Mouse (Mus musculus): Measurements from ENCODE around the gene Khsrp.

The Khsrp gene

DNA sequence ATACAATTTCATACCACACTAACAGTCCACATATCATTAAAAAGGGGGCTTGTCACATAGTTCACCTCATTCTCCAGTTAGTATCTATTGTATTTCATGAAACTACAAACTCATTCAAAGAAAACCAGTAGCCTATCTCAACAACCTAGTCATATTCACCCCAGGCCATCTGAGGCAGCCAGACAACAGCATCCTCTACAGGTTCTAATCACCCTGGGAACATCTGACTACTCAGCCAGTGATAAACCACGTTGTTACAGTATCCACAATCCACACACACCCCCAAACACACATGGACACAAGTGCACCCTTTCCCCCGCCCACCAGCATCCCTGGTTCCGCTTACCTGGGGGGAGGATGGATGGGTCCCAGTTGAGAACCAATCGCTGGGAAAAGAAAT is 3.9 kb downstream of the Khsrp start:
- no peak for DNase-seq

DNA sequence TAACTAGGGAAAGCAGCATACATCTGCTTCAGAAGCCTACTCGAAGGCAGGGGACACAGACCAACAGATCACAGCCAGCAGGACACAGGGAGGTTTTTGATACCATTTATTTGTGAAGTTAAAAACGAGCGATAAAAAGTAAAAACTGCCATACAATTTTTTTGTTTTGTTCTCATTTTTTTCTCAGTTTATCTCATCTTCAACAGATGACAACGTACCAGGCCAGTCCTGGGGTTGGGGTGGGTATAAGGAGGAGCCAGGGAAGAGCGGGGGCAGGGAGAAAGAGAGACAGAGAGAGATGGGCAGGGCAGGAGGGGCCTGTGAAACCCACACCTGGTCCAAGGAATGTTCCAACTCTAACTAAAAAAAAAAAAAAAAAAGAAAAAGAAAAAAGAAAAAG is 10.4 kb downstream of the Khsrp start:
- no peak for DNase-seq

DNA sequence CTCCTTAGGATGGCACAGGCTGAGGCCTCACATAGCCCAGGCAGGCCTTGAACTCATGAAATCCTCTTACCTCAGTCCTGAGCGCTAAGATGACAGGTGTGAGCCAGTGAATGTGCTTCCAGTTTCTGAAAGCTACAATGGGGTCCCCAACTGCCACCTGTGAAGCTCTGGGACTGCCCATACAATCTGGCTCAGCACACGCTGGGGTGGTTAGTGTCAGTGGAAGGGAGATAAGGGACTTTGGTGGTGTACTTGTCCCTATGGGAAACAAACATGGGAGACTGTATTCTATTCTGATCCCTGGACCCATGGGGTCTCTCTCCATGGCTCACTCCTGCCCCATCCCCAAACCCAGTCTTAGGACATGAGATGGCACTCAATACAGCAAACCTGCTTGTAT is 11.6 kb downstream of the Khsrp start:
- DNase-seq = no peak

DNA sequence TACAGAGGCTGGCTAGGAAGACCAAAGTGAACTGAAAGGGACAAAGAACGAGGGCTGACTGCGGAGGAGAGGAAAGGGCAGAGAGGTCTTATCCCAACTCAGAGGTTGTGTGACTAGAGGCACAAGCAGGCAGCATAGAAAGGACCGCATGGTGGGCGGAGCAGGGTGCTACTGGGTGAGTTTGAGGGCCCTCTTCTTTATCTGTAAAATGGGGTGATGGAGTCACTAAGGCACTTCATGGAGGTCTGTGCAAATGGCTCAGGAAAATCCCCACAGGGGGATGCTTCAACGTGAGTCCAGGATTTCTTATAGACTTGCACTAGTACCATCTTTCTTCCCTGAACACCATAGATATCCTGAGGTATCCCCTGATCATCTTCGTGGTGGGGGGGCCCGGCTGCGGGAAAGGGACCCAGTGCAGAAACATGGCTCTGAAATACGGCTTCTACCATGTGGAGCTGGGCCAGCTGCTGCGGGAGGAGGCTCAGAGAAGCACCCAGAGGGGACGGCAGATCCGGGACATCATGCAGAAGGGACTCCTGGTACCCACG is 19.0 kb downstream of the Khsrp start:
- DNase-seq = no peak

DNA sequence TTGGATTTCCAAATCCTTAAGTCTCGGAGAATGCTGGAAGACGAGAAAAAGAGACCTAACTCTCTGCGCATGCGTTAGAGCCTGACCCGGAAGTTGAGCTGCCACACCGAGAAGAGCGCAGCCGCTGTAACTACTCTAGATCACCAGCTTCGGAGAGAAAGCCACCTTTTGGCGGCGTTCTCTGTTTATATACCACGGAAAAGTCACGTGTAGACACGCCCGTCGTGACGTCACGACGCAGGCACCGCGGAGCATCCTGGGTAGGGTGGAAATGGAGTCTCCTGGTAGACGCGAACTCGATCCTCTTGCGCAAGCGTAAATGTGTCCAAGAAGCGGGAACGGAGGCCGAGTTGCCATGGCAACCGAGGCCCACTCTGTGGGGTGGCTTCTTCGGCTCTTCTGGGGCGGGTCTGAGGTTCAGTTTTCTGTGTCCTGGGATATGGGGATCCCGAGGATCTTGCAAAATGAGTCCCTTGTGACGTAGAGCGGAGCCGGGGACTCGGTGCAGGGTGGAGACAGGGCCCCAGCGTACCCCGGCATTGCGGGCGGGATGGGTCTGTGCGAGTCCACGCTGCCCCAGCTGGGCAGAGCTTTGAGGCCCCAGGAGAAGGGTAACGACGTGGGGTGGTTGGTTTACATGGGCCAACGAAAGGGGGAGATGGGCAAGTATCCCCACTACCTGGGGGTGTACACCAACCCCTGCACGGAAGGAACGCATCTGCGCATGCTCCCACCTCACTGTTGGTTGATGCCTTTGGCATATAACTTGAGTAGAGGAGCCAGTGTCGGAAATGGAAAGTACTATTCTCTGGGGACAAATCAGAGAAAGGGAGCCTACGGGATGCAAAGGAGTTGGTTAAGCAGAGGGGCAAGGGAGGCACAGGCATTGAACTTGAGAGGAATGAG is 19.8 kb downstream of the Khsrp start, which contains the start of the genes Gtf2f1 and Gm17949:
Gene Gtf2f1, minus strand, starts transcription at position 53 of the 906 bp plus-strand sequence.
Gene Gm17949, plus strand, starts transcription at position 234 of the 906 bp plus-strand sequence.
- peak; percentile 95 to 97 for DNase-seq

DNA sequence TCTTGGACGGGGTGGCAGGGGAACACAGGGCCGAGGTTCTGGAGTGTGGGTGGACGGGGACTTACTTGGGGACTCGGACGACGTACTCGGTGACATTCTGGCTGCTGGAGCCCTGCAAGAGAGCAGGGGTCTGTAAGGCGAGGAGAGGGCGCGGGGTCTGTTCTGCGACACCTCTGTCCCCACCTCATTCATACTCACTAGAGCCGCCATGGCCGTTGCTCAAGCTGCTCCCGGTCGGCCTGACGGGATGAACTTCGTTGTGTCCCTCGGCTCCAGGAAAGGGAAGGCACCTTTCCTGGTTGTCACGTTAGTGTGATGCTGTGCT is 20.4 kb downstream of the Khsrp start:
- DNase-seq = no peak

DNA sequence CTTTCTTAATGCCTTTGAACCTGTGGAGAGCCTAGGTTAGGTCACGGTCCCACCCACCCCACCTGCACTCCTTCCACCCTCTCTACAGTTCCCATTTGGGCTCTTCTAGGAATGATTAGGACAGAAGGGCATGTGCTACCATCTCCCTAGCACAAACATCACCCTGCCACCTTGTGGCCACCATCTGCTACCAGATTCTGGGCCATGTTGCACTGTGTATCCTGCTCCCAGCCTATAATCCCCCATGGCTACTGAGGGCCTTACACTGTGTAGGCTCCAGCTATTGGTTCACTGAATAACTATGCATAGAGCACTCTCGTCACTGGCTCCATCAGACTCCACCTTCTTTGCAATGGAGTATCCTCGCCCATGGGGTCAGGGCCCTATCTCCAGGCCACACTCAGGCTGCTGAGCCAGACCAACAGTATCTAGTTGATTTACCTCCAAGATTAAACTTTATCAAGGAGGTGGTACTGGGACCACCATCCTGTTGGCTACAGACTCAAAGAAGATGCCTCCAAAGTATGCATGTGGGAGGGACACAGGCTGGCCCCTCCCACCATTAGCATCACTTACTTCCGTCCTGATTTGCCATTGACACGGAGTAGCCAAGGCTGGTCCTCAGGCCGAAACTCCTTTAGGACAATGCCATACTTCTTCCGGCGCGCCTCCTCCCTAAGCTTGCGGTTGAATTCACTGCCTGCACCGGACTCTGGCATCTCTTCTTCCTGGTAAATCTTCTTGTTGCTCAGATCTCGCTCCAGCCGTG is 24.0 kb downstream of the Khsrp start:
- no peak for DNase-seq

DNA sequence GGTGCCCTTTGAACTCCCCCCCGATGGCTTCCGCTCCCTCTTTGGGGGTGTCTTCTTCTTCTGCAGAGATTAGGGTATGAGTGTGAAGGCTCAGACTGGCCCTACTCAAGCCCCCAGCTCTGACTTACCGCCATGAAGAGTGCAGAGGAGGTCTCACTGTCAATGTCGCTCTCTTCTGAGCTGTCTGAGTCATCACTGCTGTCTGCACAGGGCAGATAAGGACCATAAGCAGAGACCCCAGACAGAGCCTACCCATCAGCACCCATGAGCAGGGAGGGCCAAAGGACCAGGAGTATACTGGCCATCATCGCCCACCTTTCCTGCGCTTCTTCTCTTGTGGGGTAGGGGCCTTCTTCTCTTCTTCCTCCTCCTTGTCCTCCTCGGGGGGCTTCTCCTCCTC is 27.3 kb downstream of the Khsrp start:
- no peak for DNase-seq

DNA sequence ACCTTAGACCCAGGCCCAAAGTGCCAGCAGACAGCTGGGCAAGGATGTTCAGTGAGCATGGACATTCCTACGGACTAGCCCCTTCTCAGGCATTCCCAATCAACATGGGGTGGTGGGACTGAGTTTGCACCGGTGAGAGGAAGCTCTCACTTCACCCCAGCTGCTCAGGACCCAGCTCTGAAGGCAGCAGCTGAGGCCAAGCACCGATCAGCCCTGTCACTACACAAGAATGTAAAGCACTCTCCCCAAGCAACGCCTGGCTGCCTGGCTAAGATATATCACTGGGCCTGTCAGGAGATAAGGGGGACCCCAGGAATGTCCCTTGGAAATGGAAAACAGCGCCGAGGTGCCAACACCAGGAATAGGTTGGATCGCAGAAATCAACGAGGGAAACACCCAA is 30.1 kb downstream of the Khsrp start:
- no peak for DNase-seq

DNA sequence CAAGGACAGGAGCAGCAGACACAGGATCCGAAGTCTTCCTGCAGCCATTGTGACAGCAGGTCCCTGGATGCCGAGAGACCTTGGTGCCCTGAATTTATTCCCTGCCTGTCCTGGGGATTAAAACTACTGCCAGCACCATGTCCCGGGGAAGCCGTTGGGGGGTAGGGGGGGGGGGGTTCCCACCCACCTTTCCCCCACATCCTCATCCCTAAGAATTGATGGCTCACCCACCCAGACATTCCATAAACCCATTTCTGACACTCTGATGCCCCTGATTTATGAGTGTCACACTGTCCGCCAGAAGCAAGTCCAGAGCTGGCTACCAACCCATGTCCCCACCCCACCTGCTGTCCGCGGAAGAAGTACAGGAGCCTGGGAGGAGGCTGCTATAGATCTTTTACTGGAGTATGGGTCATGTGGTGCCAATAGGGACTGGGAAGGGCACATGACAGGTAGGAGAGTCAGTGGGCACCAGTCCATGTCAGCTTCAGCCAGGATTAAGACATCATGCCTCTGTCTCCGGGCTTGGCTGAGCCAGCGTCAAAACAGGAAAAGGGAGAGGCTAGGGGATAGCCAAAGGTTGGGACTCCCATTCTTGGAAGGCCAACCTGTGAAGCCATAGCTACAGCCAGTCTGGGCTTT is 31.2 kb downstream of the Khsrp start, which contains the start of gene Pspn:
Gene Pspn, minus strand, starts transcription at position 51 of the 642 bp plus-strand sequence.
- DNase-seq = peak in 1 of 2 experiments; percentile 23

DNA sequence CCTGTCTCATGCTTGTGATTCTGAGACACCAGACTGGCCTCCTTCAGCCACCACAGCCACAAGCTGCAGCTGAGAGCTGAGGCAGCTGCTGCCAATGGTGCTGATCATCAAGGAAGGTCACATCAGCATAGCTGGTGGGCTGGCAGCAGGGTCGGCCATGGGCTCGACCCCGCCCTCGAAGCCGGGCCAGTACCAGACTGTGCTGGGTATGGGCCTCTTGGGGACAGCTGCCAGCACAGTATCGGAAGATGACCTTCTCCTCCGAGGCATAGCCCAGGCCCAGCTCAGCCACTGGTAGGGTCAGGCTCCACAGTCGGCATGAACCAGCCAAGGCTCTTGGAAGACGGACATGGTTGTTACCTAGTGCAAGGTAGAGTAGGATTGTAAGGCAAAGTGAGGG is 31.9 kb downstream of the Khsrp start:
- no peak for DNase-seq

DNA sequence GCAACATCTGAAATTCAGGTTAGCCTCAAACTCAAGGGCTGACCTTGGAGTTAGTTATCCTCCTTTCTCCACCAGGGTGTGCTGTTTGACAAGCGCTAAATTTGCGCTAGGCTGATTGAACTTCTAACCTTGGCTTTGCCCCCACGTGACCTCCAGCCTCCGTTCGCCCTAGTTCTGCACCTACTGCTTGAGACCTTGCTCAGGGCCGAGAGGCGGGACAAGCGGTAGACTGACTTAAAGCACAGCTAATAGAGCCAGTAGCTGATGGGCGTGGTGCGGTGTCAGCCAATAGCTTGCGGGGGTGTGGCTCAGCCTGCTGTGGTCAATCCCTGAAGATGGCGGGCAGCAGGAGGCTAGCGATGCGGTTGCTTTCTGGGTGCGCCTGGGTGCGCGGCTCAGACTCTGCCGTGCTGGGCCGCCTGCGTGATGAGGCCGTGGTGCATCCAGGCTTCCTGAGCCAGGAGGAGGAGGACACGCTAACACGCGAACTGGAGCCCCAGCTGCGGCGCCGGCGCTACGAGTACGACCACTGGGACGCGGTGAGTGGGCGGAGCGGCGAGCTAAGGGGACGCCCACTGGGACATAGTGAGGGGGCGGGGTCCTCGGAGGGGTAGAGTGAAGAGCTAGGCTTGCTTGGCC is 34.2 kb downstream of the Khsrp start, which contains the start of gene Alkbh7:
Gene Alkbh7, plus strand, starts transcription at position 311 of the 639 bp plus-strand sequence.
- peak; percentile 99 to 100 for DNase-seq

DNA sequence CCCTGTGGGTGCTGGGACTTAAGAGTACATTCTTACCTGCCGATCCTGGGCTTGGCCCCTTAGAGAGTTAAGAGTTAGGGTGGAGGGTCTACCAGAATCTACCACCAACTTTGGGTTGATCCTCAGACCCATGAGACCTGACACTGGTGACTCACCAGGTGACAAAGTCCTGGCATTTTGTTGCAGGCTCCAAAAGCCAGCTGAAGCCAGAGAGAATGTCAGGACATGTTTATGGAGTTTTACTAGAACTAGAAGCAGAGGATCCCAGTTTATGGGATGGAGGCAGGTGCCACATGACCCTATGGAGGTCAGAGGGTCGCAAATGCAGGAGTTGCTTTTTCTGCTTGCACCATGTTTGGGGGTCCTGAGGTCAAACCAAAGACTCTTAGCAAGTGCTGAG is 34.8 kb downstream of the Khsrp start:
- DNase-seq = no peak

DNA sequence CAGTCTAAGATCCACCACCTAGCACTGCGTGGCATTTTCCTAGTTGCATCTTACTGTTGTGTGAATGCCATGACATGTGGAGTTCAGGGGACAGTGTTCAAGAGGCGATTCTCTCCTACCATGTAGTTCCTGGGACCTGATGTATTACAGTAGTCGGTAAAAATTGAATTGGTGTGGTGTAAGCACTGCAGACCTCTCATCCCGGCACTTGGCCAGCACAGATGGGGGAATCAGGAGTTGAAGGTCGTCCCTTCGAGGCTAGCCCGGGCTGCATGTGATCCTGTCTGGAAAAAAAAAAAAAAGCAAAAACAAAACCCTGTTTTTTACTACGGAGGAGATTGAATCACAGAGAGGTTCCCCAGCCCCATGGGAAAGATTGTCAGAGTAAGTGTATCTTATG is 36.3 kb downstream of the Khsrp start:
- DNase-seq = no peak

DNA sequence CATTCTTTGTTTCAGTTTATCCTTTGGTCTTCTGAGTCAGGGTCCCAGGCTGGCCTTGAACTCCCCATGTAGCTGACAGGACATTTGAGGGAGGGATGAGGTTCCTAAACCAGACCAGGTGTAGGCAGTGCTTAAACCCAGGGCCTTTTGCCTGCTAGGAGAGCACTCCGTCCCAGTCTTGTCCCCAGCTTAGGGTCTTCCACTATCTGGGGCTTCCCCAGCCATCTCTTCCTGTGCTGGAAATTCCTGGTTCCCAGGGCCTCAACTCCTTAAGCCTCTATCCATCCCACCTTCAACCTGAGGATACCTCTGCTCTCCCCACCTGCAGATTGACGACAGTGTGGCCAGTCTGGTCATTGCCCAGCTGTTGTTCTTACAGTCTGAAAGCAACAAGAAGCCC is 40.4 kb downstream of the Khsrp start:
- DNase-seq = peak in 1 of 2 experiments; percentile 26

DNA sequence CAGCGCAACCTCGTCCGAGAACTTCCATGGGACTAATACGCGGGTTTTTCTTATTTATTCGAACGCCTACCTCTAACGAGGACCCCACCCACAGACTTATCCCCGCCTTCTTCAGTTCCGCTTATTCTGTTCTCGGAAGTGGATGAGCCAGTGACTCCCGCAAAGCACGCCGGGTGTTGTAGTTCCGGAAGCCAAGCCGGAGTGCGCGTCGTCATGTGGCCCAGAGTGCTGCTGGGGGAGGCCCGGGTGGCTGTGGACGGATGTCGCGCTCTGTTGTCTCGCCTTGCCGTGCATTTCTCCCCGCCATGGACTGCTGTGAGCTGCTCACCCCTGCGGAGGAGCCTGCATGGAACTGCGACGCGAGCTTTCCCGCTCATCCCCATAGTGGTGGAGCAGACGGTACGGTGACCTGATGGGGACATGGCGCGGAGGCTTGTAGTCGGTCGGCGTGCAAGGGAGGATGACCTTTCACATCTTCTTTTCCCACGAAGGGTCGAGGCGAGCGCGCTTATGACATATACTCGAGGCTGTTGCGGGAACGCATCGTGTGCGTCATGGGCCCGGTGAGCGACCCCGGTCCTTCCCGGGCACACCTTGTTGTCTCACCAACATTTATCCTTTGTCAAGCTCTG is 41.1 kb downstream of the Khsrp start, which contains the start of gene Clpp:
Gene Clpp, plus strand, starts transcription at position 191 of the 632 bp plus-strand sequence.
- peak; percentile 97 to 98 for DNase-seq

DNA sequence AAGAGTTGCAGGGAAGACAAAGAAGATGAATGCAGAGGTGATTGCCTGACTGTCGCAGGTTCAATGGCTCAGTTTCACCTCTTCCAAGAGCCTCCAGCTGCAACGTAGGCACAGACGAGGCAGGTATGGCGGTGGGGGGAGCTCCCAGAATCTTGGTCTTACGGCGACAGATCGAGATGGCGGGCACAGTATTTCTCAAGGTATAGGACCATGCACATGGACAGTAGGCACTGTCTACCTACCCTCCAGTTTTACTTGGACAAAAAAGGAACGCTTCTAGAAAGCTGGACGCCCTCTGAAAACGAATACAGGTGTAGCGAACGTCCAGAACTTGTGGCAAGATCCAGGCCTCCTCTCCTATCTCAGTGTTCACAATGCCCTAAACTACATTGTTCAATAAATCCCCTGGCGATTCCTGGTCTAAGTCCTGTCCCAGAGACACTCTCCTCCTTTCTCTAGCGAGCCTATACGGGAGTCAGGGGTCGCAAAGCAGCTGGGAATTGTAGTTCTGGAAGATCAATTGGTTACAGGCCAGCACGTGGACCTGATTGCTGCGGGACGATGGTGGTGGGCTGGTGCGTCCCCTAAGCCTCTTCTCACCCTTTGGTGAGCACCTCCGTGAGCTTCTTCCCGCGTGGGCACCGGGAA is 41.7 kb downstream of the Khsrp start:
- DNase-seq = peak; percentile 81 to 89

DNA sequence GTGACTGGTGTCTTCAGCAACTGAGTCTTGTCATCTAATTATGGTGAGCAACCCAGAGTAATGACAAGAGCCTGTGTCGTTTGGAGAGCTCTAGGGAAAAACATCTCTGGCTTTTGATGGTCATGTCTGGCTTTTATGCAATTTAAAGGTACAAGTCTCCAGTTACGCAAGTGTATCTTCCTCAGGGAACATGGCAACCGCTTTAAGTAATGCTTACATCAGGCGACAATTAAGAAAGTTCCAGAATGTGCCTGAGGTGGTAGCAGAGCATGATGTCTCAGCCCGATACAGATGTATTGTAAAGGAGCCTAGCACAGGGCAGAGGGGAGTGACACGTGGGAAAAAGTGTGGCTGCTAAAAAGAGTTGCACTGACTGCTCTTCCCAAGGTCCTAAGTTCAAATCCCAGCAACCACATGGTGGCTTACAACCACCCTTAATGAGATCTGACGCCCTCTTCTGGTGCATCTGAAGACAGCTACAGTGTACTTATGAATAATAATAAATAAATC is 42.3 kb downstream of the Khsrp start:
- DNase-seq = peak in 1 of 2 experiments; percentile 25

DNA sequence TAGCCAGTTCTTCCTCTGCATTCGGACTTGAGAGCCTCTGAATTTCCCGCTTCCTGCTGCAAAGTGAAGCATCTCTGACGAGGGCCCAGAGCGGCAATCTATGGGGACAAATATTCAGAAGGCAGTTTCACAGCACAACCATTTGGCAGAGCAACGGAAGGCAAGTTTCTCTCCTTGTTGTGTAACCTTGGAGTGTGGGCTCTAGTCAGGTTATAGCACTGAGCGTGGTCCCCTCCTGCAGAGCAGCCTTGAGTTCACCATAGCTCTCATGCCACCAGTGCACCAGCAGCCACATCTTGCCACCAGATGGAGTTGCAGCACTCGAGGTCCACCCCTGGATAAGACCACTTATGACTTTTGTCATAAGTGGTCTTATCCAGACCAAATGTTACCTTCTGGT is 42.9 kb downstream of the Khsrp start:
- DNase-seq = peak in 1 of 2 experiments; percentile 13

DNA sequence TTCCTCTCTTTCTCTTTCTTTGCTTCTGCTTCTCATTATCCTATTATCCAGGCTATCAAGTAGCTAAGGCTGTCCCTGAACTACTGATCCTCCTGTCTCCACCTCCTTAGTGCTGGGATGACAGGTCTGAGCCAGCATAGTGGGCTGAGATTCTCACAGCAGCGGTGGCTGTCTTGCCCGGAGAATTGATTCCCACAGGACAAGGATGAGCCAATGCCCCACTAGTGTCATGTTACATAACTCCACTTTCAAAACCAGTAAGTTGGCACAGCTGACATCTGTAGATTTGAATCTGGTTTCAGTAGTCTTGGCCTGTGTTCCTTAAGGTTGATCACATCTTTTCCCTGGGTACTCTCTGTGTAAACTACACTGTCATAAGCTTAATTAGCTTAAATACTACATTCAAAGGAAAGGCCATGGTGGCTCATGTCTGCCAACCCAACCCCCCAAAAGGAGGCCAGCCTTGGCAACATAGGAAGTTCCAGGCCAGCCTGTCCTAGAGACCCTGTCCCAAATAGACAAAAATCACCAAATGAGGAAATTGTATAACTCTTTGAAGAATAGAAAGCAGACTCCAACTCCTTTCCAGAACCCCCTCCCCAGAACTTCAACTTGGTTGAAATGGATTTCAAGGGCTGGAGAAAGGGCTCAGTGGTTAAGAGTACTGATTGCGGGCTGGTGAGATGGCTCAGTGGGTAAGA is 45.1 kb downstream of the Khsrp start:
- peak in 1 of 2 experiments; percentile 8 for DNase-seq
